Mouse (Mus musculus) induced T-regulatory cell, adult 2 months (primary cell): ENCODE data around the gene Slc22a23.

Source experiments
- DNase-seq: peaks from one replicate; pipeline ENCODE4 v3.0.0-alpha.2; 2012; ENCODE audit warnings: low read depth

Gene Slc22a23

GRCm38 (mm10) chr13:34163304-34163975, 181.5 kb downstream of the Slc22a23 start:
- DNase-seq, result no peak

- peak; percentile 97 for DNase-seq
These were observed 182.3 kb downstream of the Slc22a23 start, which contains the start of gene Psmg4 for GRCm38 (mm10) chr13:34162491-34163303. Psmg4 (plus strand) TSS chr13:34162964.

GRCm38 (mm10) chr13:34159926-34160325, 185.1 kb downstream of the Slc22a23 start:
- DNase-seq, result no peak

GRCm38 (mm10) chr13:34157596-34158157, 187.3 kb downstream of the Slc22a23 start:
- no peak for DNase-seq

- no peak for DNase-seq
These were observed 188.2 kb downstream of the Slc22a23 start for GRCm38 (mm10) chr13:34156840-34157185.

GRCm38 (mm10) chr13:34156133-34156839, 188.7 kb downstream of the Slc22a23 start:
- DNase-seq, result peak; percentile 50

- peak; percentile 90 for DNase-seq
These were observed 190.1 kb downstream of the Slc22a23 start for GRCm38 (mm10) chr13:34154931-34155272.

GRCm38 (mm10) chr13:34154217-34154930, 190.6 kb downstream of the Slc22a23 start:
- peak; percentile 93 for DNase-seq

- no peak for DNase-seq
These were observed 191.5 kb downstream of the Slc22a23 start for GRCm38 (mm10) chr13:34153254-34154011.

GRCm38 (mm10) chr13:34152695-34153094, 192.3 kb downstream of the Slc22a23 start:
- no peak for DNase-seq

- no peak for DNase-seq
These were observed 193.6 kb downstream of the Slc22a23 start for GRCm38 (mm10) chr13:34151425-34151824.

GRCm38 (mm10) chr13:34150271-34151027, 194.5 kb downstream of the Slc22a23 start:
- no peak for DNase-seq

- DNase-seq, result no peak
These were observed 195.4 kb downstream of the Slc22a23 start for GRCm38 (mm10) chr13:34149463-34150176.

GRCm38 (mm10) chr13:34148767-34149392, 196.1 kb downstream of the Slc22a23 start:
- DNase-seq, result peak; percentile 57

GRCm38 (mm10) chr13:34148181-34148580, 196.8 kb downstream of the Slc22a23 start:
- DNase-seq, result no peak

GRCm38 (mm10) chr13:34146916-34147315, 198.1 kb downstream of the Slc22a23 start:
- no peak for DNase-seq

GRCm38 (mm10) chr13:34143389-34143788, 201.6 kb downstream of the Slc22a23 start:
- DNase-seq, result no peak

GRCm38 (mm10) chr13:34136605-34137004, 208.4 kb downstream of the Slc22a23 start:
- DNase-seq, result no peak

GRCm38 (mm10) chr13:34134276-34134675, 210.7 kb downstream of the Slc22a23 start:
- no peak for DNase-seq
